Mouse (Mus musculus) small intestine, adult 2 months (tissue): Measurements from ENCODE around the gene Mep1a.

Experiments used
- CTCF ChIP-seq: fragments of 200-500 bp; IDR thresholded peaks from 2 replicates; pipeline ENCODE4 v1.5.1; 2012; ENCODE audit warnings: low read depth, mild to moderate bottlenecking, control low read depth, inconsistent platforms, low read length, moderate library complexity, mixed read lengths; ENCODE audit not compliant: insufficient replicate concordance, insufficient read length; ENCODE audit errors: extremely low read depth
- POLR2A ChIP-seq: fragments of 200-500 bp; IDR thresholded peaks from 2 replicates; pipeline ENCODE4 v1.6.1; 2012; ENCODE audit warnings: low read depth, mild to moderate bottlenecking, control low read depth, inconsistent platforms, low read length, moderate library complexity

- TF ChIP-seq CTCF: peak; percentile 89
- TF ChIP-seq POLR2A: no peak
Measured at GRCm38 (mm10) chr17:43460245-43461181, 42.1 kb downstream of the Mep1a start.
